Comparison of ENCODE assay signal across 8 mouse cellular contexts in the genomic region with DNA sequence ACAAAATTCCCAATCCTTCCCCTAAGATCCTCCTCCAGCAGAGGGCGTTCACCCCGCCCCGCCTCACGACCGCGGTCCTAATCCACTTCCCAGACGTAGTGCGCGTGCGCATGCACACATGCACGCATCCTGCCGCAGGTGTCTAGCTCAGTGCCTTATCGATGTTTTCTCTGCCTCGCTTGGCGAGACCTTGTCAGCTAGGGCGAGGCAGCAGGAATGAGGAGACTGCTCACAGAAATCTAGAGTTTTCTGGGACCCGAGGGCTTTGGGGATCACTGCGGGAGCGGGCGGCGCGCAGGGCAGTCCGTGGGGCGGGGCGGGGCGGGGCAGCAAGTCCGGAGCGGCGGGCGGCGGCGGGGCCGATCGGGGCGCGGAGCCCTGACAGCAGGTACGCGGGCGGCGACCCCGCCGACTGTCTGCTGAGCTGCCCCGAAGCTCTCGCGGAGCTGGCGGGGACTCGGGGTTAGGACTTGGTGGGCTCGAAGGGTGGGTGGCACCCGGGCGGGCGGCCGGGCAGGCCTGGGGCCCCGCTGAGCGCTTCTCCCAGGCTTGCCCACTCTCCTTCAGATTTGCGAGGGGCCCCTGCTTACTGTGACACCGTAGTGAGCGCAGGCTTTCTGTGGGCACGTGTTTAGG. TPM values are rescaled to one million over a fixed set of nuclear protein-coding genes. Genes with fewer than 3 reads are reported as not detected.
DNase-seq lines count a peak whose midpoint lies in the region; ATAC-seq lines count a peak whose summit lies in the region.

A gene (plus strand): TSS at position 314 of the 636 bp plus-strand sequence.

- peak within 1 kb of the TSS; percentile 90 for H3K9ac ChIP-seq in hindbrain, embryonic 15.5 days

- peak within 1 kb of the TSS; percentile 65 for H3K4me2 ChIP-seq in hindbrain, embryonic 15.5 days

- ATAC-seq in hindbrain, embryonic 15.5 days (ENCODE audit: low FRiP score, low read depth) = peak; percentile 82

- WGBS in hindbrain, embryonic 15.5 days = under 1% methylated on average over 47 of the region's 58 CpGs

- H3K4me1 ChIP-seq in hindbrain, embryonic 15.5 days (replicated peaks) = peaks cover 63% of the 10 kb centered on the region

- peak within 1 kb of the TSS; percentile 95 for H3K27ac ChIP-seq in hindbrain, embryonic 15.5 days (replicated peaks)

- H3K9me3 ChIP-seq in hindbrain, embryonic 15.5 days = no peaks in the 10 kb centered on the region

- no peaks in the 10 kb centered on the region for H3K36me3 ChIP-seq in hindbrain, embryonic 15.5 days

- peak; percentile 94 for DNase-seq in R1 (ENCODE audit: low read depth, low spot score)
- peak; percentile 95 to 97 for DNase-seq in cerebellum, postnatal 25 days
- peak; percentile 93 to 96 for DNase-seq in frontal cortex, postnatal 36 days (ENCODE audit: low spot score in 2 of 2)
- peak; percentile 88 for DNase-seq in left cerebral cortex, adult 11 months (ENCODE audit: low spot score)
- peak; percentile 95 for DNase-seq in lung, postnatal 4 days
- peak; percentile 92 for DNase-seq in retina, postnatal 7 days (ENCODE audit: low read depth, low spot score)
- peak; percentile 92 for DNase-seq in urinary bladder, adult 2 months (ENCODE audit: low spot score)

- H3K27me3 ChIP-seq in hindbrain, embryonic 15.5 days = peaks cover 20% of the 10 kb centered on the region

- peak within 1 kb of the TSS; percentile 83 for H3K4me3 ChIP-seq in hindbrain, embryonic 15.5 days

RNA-seq across cellular contexts. Expression of the gene that starts here (rescaled TPM):
- 148 and 160 TPM in 2 replicates for polyA plus RNA-seq in hindbrain, embryonic 15.5 days (2015; fragmentation: Nextera tagmentation; extraction: Ambion mirVana)
- polyA plus RNA-seq in urinary bladder, adult 2 months (2012; rRNA removed) = 97.9 and 119 TPM in 2 replicates

Comparison
In these comparisons a context has a peak if more than half of its experiments do, and no peak if none do; other contexts are left out.
1. Peak in every context shown above with its lines: DNase-seq, ATAC-seq, H3K4me3 ChIP-seq and H3K27ac ChIP-seq.